Mouse (Mus musculus): ENCODE results near the gene Dmkn. TPM values are rescaled to one million over a fixed set of nuclear protein-coding genes. Genes with fewer than 3 reads are reported as not detected.

Dmkn gene
- 2.2 and 2.4 TPM in 2 replicates for polyA plus RNA-seq (2014; fragmentation: Nextera tagmentation; extraction: Ambion mirVana)

GRCm38 (mm10) chr7:30763456-30763855, at the start of gene Dmkn:
Gene Dmkn, plus strand, starts transcription at chr7:30763756.
- H3K27me3 ChIP-seq (ENCODE audit: control insufficient read depth, insufficient read depth, low read length) = no peaks in the 10 kb centered on the region
- no peaks in the 10 kb centered on the region for H3K4me1 ChIP-seq (replicated peaks; ENCODE audit: control insufficient read depth, insufficient read depth, low read length)
- DNase-seq (ENCODE audit: low spot score) (no peak), ATAC-seq (ENCODE audit: low FRiP score) (no peak)
- no peaks in the 10 kb centered on the region for H3K9me3 ChIP-seq (ENCODE audit: control insufficient read depth, low read length)
- H3K4me2 ChIP-seq (replicated peaks) = no peak within 1 kb of the TSS
- H3K4me3 ChIP-seq (replicated peaks; ENCODE audit: low read length) = no peak within 1 kb of the TSS
- no peak within 1 kb of the TSS for H3K9ac ChIP-seq
- H3K36me3 ChIP-seq (replicated peaks; ENCODE audit: control insufficient read depth, insufficient read depth) = no peaks in the 10 kb centered on the region
- no peak within 1 kb of the TSS for H3K27ac ChIP-seq
- 49% methylated on average over 5 of the region's 5 CpGs for WGBS

DNA sequence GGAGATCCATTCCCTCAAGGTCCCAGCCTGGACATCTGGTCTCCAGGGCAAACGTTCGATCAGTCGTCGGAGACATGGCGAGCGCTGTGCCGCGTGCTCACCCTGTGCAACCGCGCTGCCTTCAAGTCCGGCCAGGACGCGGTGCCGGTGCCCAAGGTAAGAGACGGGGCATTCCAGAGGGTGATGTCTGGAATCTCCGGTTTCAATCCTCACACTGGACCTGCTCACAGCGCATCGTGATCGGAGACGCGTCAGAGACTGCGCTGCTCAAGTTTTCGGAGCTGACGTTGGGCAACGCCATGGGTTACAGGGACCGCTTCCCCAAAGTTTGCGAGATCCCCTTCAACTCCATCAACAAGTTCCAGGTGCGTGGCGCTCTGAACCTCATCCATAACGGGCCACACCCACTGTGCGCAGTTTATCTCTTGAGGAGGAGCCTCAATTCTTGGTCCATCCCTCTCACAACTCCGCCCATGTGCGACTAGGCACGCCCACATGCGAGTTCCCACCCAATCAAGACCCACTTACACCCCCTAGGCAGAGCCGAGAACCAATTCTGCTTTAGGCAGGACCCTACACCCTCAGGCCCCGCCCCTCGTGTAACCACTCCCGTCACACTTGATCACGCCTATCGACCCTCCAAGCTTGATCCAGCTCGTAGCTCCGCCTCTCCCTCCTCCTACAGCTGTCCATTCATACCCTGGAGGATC, 46.4 kb upstream of the Dmkn start:
- H3K9me3 ChIP-seq (ENCODE audit: control insufficient read depth, low read length) = no peaks in the 10 kb centered on the region
- peak; percentile 64 for DNase-seq (ENCODE audit: low spot score)
- ATAC-seq (ENCODE audit: low FRiP score) = peak; percentile 93
- 4% methylated on average over 43 of the region's 43 CpGs for WGBS
- H3K9ac ChIP-seq = peak overlapping the region; percentile 9
- H3K4me3 ChIP-seq (replicated peaks; ENCODE audit: low read length) = peak overlapping the region; percentile 21
- no peaks in the 10 kb centered on the region for H3K36me3 ChIP-seq (replicated peaks; ENCODE audit: control insufficient read depth, insufficient read depth)
- H3K27me3 ChIP-seq (ENCODE audit: control insufficient read depth, insufficient read depth, low read length) = peaks cover 13% of the 10 kb centered on the region; the same call in 1 of the 2 replicates
- H3K4me1 ChIP-seq (replicated peaks; ENCODE audit: control insufficient read depth, insufficient read depth, low read length) = 0 out of 2 replicates have a peak, but pooled peaks cover 4% of the 10 kb centered on the region
- no peak overlapping the region for H3K27ac ChIP-seq
- H3K4me2 ChIP-seq (replicated peaks) = peak overlapping the region; percentile 47

- Histone ChIP-seq H3K9me3 (ENCODE audit: control insufficient read depth, low read length) (no peaks in the 10 kb centered on the region), H3K4me1 (replicated peaks; ENCODE audit: control insufficient read depth, insufficient read depth, low read length) (0 out of 2 replicates have a peak, but pooled peaks cover 4% of the 10 kb centered on the region), H3K27ac (no peak overlapping the region), H3K36me3 (replicated peaks; ENCODE audit: control insufficient read depth, insufficient read depth) (no peaks in the 10 kb centered on the region), H3K9ac (peak overlapping the region; percentile 9), H3K27me3 (ENCODE audit: control insufficient read depth, insufficient read depth, low read length) (peaks cover 13% of the 10 kb centered on the region; the same call in 1 of the 2 replicates), H3K4me2 (replicated peaks) (peak overlapping the region; percentile 47), H3K4me3 (replicated peaks; ENCODE audit: low read length) (peak overlapping the region; percentile 21)
- DNase-seq (ENCODE audit: low spot score) = no peak
- peak; percentile 58; the same call in 1 of the 2 replicates for ATAC-seq (ENCODE audit: low FRiP score)
- WGBS = 11% methylated on average over 14 of the region's 14 CpGs
Measured at GRCm38 (mm10) chr7:30717716-30718046, 45.9 kb upstream of the Dmkn start.

- ATAC-seq (ENCODE audit: low FRiP score) (no peak), DNase-seq (ENCODE audit: low spot score) (no peak)
- H3K4me2 ChIP-seq (replicated peaks) = no peak overlapping the region
- H3K36me3 ChIP-seq (replicated peaks; ENCODE audit: control insufficient read depth, insufficient read depth) = no peaks in the 10 kb centered on the region
- no peak overlapping the region for H3K27ac ChIP-seq
- 0 out of 2 replicates have a peak, but pooled peaks cover 4% of the 10 kb centered on the region for H3K4me1 ChIP-seq (replicated peaks; ENCODE audit: control insufficient read depth, insufficient read depth, low read length)
- no peak overlapping the region for H3K4me3 ChIP-seq (replicated peaks; ENCODE audit: low read length)
- no peaks in the 10 kb centered on the region for H3K9me3 ChIP-seq (ENCODE audit: control insufficient read depth, low read length)
- H3K9ac ChIP-seq = no peak overlapping the region
- H3K27me3 ChIP-seq (ENCODE audit: control insufficient read depth, insufficient read depth, low read length) = peaks cover 13% of the 10 kb centered on the region; the same call in 1 of the 2 replicates
- WGBS = 90% methylated on average over 5 of the region's 5 CpGs
Measured at GRCm38 (mm10) chr7:30719669-30720068, 43.9 kb upstream of the Dmkn start.

- Histone ChIP-seq H3K4me2 (replicated peaks) (no peak overlapping the region), H3K27ac (no peak overlapping the region), H3K4me1 (replicated peaks; ENCODE audit: control insufficient read depth, insufficient read depth, low read length) (0 out of 2 replicates have a peak, but pooled peaks cover 4% of the 10 kb centered on the region), H3K4me3 (replicated peaks; ENCODE audit: low read length) (no peak overlapping the region), H3K9me3 (ENCODE audit: control insufficient read depth, low read length) (no peaks in the 10 kb centered on the region), H3K36me3 (replicated peaks; ENCODE audit: control insufficient read depth, insufficient read depth) (no peaks in the 10 kb centered on the region), H3K27me3 (ENCODE audit: control insufficient read depth, insufficient read depth, low read length) (peaks cover 12% of the 10 kb centered on the region; the same call in 1 of the 2 replicates), H3K9ac (no peak overlapping the region)
- DNase-seq (ENCODE audit: low spot score) (no peak), ATAC-seq (ENCODE audit: low FRiP score) (no peak)
- WGBS = 52% methylated on average over 7 of the region's 7 CpGs
Measured at GRCm38 (mm10) chr7:30721286-30721685, 42.3 kb upstream of the Dmkn start.

- no peak overlapping the region for H3K27ac ChIP-seq
- H3K4me1 ChIP-seq (replicated peaks; ENCODE audit: control insufficient read depth, insufficient read depth, low read length) = peaks cover 6% of the 10 kb centered on the region
- ATAC-seq (ENCODE audit: low FRiP score) = no peak
- H3K9ac ChIP-seq = no peak overlapping the region
- H3K36me3 ChIP-seq (replicated peaks; ENCODE audit: control insufficient read depth, insufficient read depth) = peaks cover 9% of the 10 kb centered on the region
- no peak overlapping the region for H3K4me3 ChIP-seq (replicated peaks; ENCODE audit: low read length)
- no peak overlapping the region for H3K4me2 ChIP-seq (replicated peaks)
- H3K27me3 ChIP-seq (ENCODE audit: control insufficient read depth, insufficient read depth, low read length) = no peaks in the 10 kb centered on the region
- H3K9me3 ChIP-seq (ENCODE audit: control insufficient read depth, low read length) = no peaks in the 10 kb centered on the region
- no peak for DNase-seq (ENCODE audit: low spot score)
- 70% methylated on average over 6 of the region's 6 CpGs for WGBS
Measured at GRCm38 (mm10) chr7:30723274-30723953, 40.1 kb upstream of the Dmkn start.

- Histone ChIP-seq H3K27ac (no peak overlapping the region), H3K9ac (peak overlapping the region; percentile 88), H3K27me3 (ENCODE audit: control insufficient read depth, insufficient read depth, low read length) (no peaks in the 10 kb centered on the region), H3K4me1 (replicated peaks; ENCODE audit: control insufficient read depth, insufficient read depth, low read length) (peaks cover 26% of the 10 kb centered on the region), H3K36me3 (replicated peaks; ENCODE audit: control insufficient read depth, insufficient read depth) (peaks cover 18% of the 10 kb centered on the region), H3K9me3 (ENCODE audit: control insufficient read depth, low read length) (no peaks in the 10 kb centered on the region), H3K4me2 (replicated peaks) (peak overlapping the region; percentile 65), H3K4me3 (replicated peaks; ENCODE audit: low read length) (peak overlapping the region; percentile 78)
- DNase-seq (ENCODE audit: low spot score) (no peak), ATAC-seq (ENCODE audit: low FRiP score) (no peak)
- 89% methylated on average over 6 of the region's 6 CpGs for WGBS
Measured at GRCm38 (mm10) chr7:30728214-30728613, 35.3 kb upstream of the Dmkn start.

DNA sequence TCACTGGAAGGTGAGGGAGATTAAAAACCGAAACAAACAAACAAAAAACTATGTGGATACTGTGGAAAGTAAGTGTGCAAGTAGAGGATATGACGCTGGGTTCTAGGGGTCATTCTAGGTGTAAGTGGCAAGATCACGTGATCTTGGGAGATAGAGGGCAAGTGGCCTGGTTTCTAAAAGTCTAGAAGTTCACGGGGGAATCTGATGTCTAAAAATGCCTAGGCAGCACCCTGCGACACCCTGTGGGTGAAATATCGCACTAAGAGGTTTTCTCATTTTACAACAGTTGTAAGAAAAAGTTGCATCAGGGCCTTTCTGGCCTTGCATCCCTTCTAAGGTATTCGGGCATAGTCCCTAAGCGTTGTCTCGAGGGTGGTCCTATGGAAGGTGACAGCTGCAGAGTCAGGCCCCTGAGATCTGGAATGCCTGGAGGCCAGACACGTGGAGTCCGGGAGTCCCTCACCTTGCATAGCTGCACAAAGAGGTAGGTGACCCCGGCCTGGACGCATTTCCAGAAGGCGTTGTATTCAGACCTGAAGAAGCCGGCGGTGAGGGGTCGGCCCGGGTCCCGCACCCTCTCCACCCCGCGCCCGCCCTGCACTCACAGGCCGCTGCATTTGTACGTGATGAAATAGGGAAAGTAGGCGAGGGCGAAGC, 34.7 kb upstream of the Dmkn start:
- Histone ChIP-seq H3K9me3 (ENCODE audit: control insufficient read depth, low read length) (no peaks in the 10 kb centered on the region), H3K4me2 (replicated peaks) (peak overlapping the region; percentile 65), H3K4me3 (replicated peaks; ENCODE audit: low read length) (peak overlapping the region; percentile 78), H3K36me3 (replicated peaks; ENCODE audit: control insufficient read depth, insufficient read depth) (peaks cover 25% of the 10 kb centered on the region), H3K4me1 (replicated peaks; ENCODE audit: control insufficient read depth, insufficient read depth, low read length) (peaks cover 26% of the 10 kb centered on the region), H3K27me3 (ENCODE audit: control insufficient read depth, insufficient read depth, low read length) (no peaks in the 10 kb centered on the region), H3K27ac (peak overlapping the region; percentile 91), H3K9ac (peak overlapping the region; percentile 88)
- DNase-seq (ENCODE audit: low spot score) (no peak), ATAC-seq (ENCODE audit: low FRiP score) (peak; percentile 38)
- WGBS = 8% methylated on average over 26 of the region's 26 CpGs

Data from hindbrain, embryonic 14.5 days (tissue).